Mouse (Mus musculus): ENCODE measurements around the gene Abcc4. TPM values are rescaled to one million over a fixed set of nuclear protein-coding genes. Genes with fewer than 3 reads are reported as not detected.

The Abcc4 gene
- total and polyA plus RNA-seq, 3 experiments, result 10.4 to 28.7 (median 26.5) TPM

- Histone ChIP-seq H3K36me3 (replicated peaks in 1 of 2; ENCODE audit: control insufficient read depth in 1 of 2, insufficient read depth in 1 of 2, low read length in 1 of 2) (peaks cover 30 to 70% of the 10 kb centered on the region in 2 experiments), H3K9ac (ENCODE audit: insufficient read depth, low read depth) (no peak overlapping the region), H3K4me2 (ENCODE audit: insufficient read depth, low read depth, poor library complexity, severe bottlenecking) (no peak overlapping the region), H3K4me3 (replicated peaks in 1 of 3; ENCODE audit: low read depth in 2 of 3, low read length in 2 of 3, poor library complexity in 1 of 3) (no peak overlapping the region), H3K4me1 (ENCODE audit: control insufficient read depth in 1 of 2, insufficient read depth in 2 of 2) (peaks cover 0 to 1% of the 10 kb centered on the region in 2 experiments; a peak in 1 of 4 replicates), H3K27ac (ENCODE audit: insufficient read depth, low read depth) (no peak overlapping the region), H3K27me3 (replicated peaks) (no peaks in the 10 kb centered on the region), H3K79me2 (replicated peaks; ENCODE audit: control insufficient read depth, extremely low read depth, insufficient read depth, poor library complexity, severe bottlenecking) (no peaks in the 10 kb centered on the region), H3K9me3 (replicated peaks; ENCODE audit: low read length) (no peaks in the 10 kb centered on the region)
- TF ChIP-seq ZKSCAN1 (IDR thresholded peaks at IDR 0.05; ENCODE audit: borderline replicate concordance, low read depth, low read length), result no peak
- no peak for TF ChIP-seq NELFE (IDR thresholded peaks at IDR 0.05; ENCODE audit: low read depth, low read length)
- TF ChIP-seq RCOR1 (conservative IDR thresholded peaks at IDR 0.05; ENCODE audit: low read depth, low read length), result no peak
- no peak for TF ChIP-seq USF1 (IDR thresholded peaks at IDR 0.05; ENCODE audit: low read depth, low read length)
- no peak for TF ChIP-seq TCF12 (IDR thresholded peaks at IDR 0.05; ENCODE audit: low read depth, low read length)
- TF ChIP-seq ETS1 (conservative IDR thresholded peaks at IDR 0.05; ENCODE audit: low read depth, low read length), result no peak
- in situ Hi-C loops (cut with MboI; ENCODE audit: low pct_ligation_motif_present, low pct_unique_long_range_greater_than_20kb, low sequenced_read_pairs) (no loop called here), dilution Hi-C loops (cut with MboI; ENCODE audit: extremely low pct_ligation_motif_present, extremely low pct_unique_long_range_greater_than_20kb, low sequenced_read_pairs) (no loop called here)
- DNase-seq (ENCODE audit: extremely low read depth), result no peak
These were observed 163.1 kb downstream of the Abcc4 start for GRCm38 (mm10) chr14:118542947-118543346.

GRCm38 (mm10) chr14:118531539-118531938, 174.5 kb downstream of the Abcc4 start:
- dilution Hi-C loops (cut with MboI; ENCODE audit: extremely low pct_ligation_motif_present, extremely low pct_unique_long_range_greater_than_20kb, low sequenced_read_pairs), result no loop called here

GRCm38 (mm10) chr14:118514280-118515031, 191.6 kb downstream of the Abcc4 start:
- Histone ChIP-seq H3K36me3 (replicated peaks in 1 of 2; ENCODE audit: control insufficient read depth in 1 of 2, insufficient read depth in 1 of 2, low read length in 1 of 2) (peaks cover 29 to 68% of the 10 kb centered on the region in 2 experiments), H3K9me3 (replicated peaks; ENCODE audit: low read length) (no peaks in the 10 kb centered on the region), H3K4me2 (ENCODE audit: insufficient read depth, low read depth, poor library complexity, severe bottlenecking) (no peak overlapping the region), H3K79me2 (replicated peaks; ENCODE audit: control insufficient read depth, extremely low read depth, insufficient read depth, poor library complexity, severe bottlenecking) (no peaks in the 10 kb centered on the region), H3K4me1 (ENCODE audit: control insufficient read depth in 1 of 2, insufficient read depth in 2 of 2) (no peaks in the 10 kb centered on the region), H3K27ac (ENCODE audit: insufficient read depth, low read depth) (no peak overlapping the region), H3K9ac (ENCODE audit: insufficient read depth, low read depth) (no peak overlapping the region), H3K4me3 (replicated peaks in 1 of 3; ENCODE audit: low read depth in 2 of 3, low read length in 2 of 3, poor library complexity in 1 of 3) (no peak overlapping the region), H3K27me3 (replicated peaks) (no peaks in the 10 kb centered on the region)
- no peak for DNase-seq (ENCODE audit: extremely low read depth)
- in situ Hi-C loops (cut with MboI; ENCODE audit: low pct_ligation_motif_present, low pct_unique_long_range_greater_than_20kb, low sequenced_read_pairs), result no loop called here
- dilution Hi-C loops (cut with MboI; ENCODE audit: extremely low pct_ligation_motif_present, extremely low pct_unique_long_range_greater_than_20kb, low sequenced_read_pairs), result no loop called here
- TF ChIP-seq KAT2A (IDR thresholded peaks at IDR 0.05; ENCODE audit: insufficient replicate concordance, low read length) (no peak), MYC (IDR thresholded peaks at IDR 0.05; ENCODE audit: low read depth, low read length) (no peak), USF1 (IDR thresholded peaks at IDR 0.05; ENCODE audit: low read depth, low read length) (no peak), ETS1 (conservative IDR thresholded peaks at IDR 0.05; ENCODE audit: low read depth, low read length) (no peak), TBP (conservative IDR thresholded peaks at IDR 0.05; ENCODE audit: low read depth, low read length) (no peak), POLR2A (IDR thresholded peaks at IDR 0.05; ENCODE audit: low read depth, low read length) (no peak), JUN (IDR thresholded peaks at IDR 0.05; ENCODE audit: insufficient read depth, low read depth, low read length) (no peak), GABPA (IDR thresholded peaks at IDR 0.05; ENCODE audit: insufficient replicate concordance, low read depth, low read length) (no peak), USF2 (conservative IDR thresholded peaks at IDR 0.05; ENCODE audit: low read depth, low read length) (no peak), CHD2 (IDR thresholded peaks at IDR 0.05; ENCODE audit: low read length) (no peak), CTCF (conservative IDR thresholded peaks at IDR 0.05 in 1 of 2, IDR thresholded peaks at IDR 0.05 in 1 of 2; ENCODE audit: low read depth in 2 of 2, low read length in 2 of 2) (no peak), RAD21 (IDR thresholded peaks at IDR 0.05; ENCODE audit: low read depth, low read length) (no peak), EP300 (IDR thresholded peaks at IDR 0.05; ENCODE audit: low read length) (no peak)

More at GRCm38 (mm10) chr14:118531539-118531938, 174.5 kb downstream of the Abcc4 start:
- Histone ChIP-seq H3K9me3 (replicated peaks; ENCODE audit: low read length) (no peaks in the 10 kb centered on the region), H3K27me3 (replicated peaks) (no peaks in the 10 kb centered on the region), H3K79me2 (replicated peaks; ENCODE audit: control insufficient read depth, extremely low read depth, insufficient read depth, poor library complexity, severe bottlenecking) (no peaks in the 10 kb centered on the region), H3K9ac (ENCODE audit: insufficient read depth, low read depth) (no peak overlapping the region), H3K36me3 (replicated peaks in 1 of 2; ENCODE audit: control insufficient read depth in 1 of 2, insufficient read depth in 1 of 2, low read length in 1 of 2) (peaks cover 38 to 80% of the 10 kb centered on the region in 2 experiments), H3K27ac (ENCODE audit: insufficient read depth, low read depth) (no peak overlapping the region), H3K4me3 (replicated peaks in 1 of 3; ENCODE audit: low read depth in 2 of 3, low read length in 2 of 3, poor library complexity in 1 of 3) (no peak overlapping the region), H3K4me1 (ENCODE audit: control insufficient read depth in 1 of 2, insufficient read depth in 2 of 2) (no peaks in the 10 kb centered on the region), H3K4me2 (ENCODE audit: insufficient read depth, low read depth, poor library complexity, severe bottlenecking) (no peak overlapping the region)
- TF ChIP-seq PAX5 (IDR thresholded peaks at IDR 0.05; ENCODE audit: low read length) (no peak), NRF1 (IDR thresholded peaks at IDR 0.05; ENCODE audit: low read depth, low read length) (no peak), TBP (conservative IDR thresholded peaks at IDR 0.05; ENCODE audit: low read depth, low read length) (no peak), HCFC1 (IDR thresholded peaks at IDR 0.05; ENCODE audit: low read depth, low read length) (no peak), POLR2AphosphoS2 (IDR thresholded peaks at IDR 0.05; ENCODE audit: low read depth, low read length) (no peak), ZC3H11A (IDR thresholded peaks at IDR 0.05; ENCODE audit: low read depth, low read length) (no peak), BHLHE40 (IDR thresholded peaks at IDR 0.05; ENCODE audit: low read depth, low read length) (no peak), POLR2A (IDR thresholded peaks at IDR 0.05; ENCODE audit: low read depth, low read length) (no peak)
- in situ Hi-C loops (cut with MboI; ENCODE audit: low pct_ligation_motif_present, low pct_unique_long_range_greater_than_20kb, low sequenced_read_pairs), result no loop called here
- DNase-seq (ENCODE audit: extremely low read depth), result no peak
